Mouse (Mus musculus) macrophage (primary cell): ENCODE measurements around the gene Catip. TPM values are rescaled to one million over a fixed set of nuclear protein-coding genes. Genes with fewer than 3 reads are reported as not detected.

Source experiments
- H3K27ac ChIP-seq: fragments of 350-480 bp; formaldehyde crosslinking; 2 replicates; pipeline ENCODE4 v1.9.0; 2021
- H3K36me3 ChIP-seq: fragments of 350-480 bp; formaldehyde crosslinking; 2 replicates; pipeline ENCODE4 v1.9.0; 2021; ENCODE audit errors: inconsistent target
- H3K4me3 ChIP-seq: fragments of 350-480 bp; formaldehyde crosslinking; 2 replicates; pipeline ENCODE4 v1.9.0; 2021; ENCODE audit errors: inconsistent target
- H3K79me2 ChIP-seq: fragments of 350-480 bp; formaldehyde crosslinking; 2 replicates; pipeline ENCODE4 v1.9.0; 2021; ENCODE audit errors: inconsistent target
- WGBS: methylation state at CpG from one replicate; pipeline ENCODE4 v1.1.7; 2026; ENCODE audit warnings: inconsistent platforms; ENCODE audit not compliant: missing documents; 5-methylcytosine and 5-hydroxymethylcytosine counted together
- polyA plus RNA-seq: library from polyadenylated mRNA; stranded (reverse); fragments of 250-400 nt; gene quantifications from 3 replicates; pipeline ENCODE4 v1.2.4, GENCODE M21; 2018; ENCODE audit warnings: inconsistent platforms

Gene Catip
- polyA plus RNA-seq, 1 experiment from 2014 or later = 0.80 TPM

DNA sequence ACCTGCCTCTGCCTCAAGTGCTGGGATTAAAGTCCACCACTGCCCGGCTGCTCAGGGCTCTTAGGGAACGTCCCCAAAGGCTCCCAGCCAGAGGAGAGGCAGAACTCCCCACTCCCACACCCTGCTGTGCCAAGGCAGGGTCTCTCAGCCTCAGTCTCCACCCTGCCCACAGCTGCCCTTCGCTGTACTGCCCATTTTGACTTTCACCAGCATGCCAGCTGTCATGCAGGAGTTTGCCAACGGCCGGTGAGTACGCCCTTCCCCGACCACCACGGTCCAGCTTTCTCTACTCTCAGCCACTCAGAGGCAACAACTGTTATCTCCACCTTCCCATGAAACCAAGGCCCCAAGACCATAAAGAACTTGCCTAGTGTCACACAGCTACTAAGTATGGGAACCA, 22.6 kb downstream of the Catip start:
- Histone ChIP-seq H3K4me3 (no peak overlapping the region), H3K79me2 (no peaks in the 10 kb centered on the region), H3K36me3 (peaks cover 33% of the 10 kb centered on the region), H3K27ac (no peak overlapping the region)
- WGBS = 95% methylated on average over 8 of the region's 8 CpGs

DNA sequence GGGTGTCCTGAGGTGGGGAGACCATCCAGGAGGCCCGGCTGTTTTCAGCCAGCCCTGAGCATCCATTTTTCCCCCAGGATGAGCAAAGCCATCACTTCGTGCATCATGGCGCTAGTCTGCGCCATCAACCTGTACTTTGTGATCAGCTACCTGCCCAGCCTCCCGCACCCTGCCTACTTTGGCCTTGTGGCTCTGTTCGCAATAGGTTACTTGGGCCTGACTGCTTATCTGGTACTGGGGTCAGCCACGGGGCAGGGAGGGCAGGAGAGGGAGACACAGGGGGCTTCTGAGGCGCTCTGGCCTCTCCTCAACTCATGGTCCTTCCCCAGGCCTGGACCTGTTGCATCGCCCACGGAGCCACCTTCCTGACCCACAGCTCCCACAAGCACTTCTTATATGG, 23.2 kb downstream of the Catip start:
- WGBS = 92% methylated on average over 10 of the region's 10 CpGs
- Histone ChIP-seq H3K79me2 (no peaks in the 10 kb centered on the region), H3K36me3 (peaks cover 33% of the 10 kb centered on the region), H3K4me3 (no peak overlapping the region), H3K27ac (no peak overlapping the region)

DNA sequence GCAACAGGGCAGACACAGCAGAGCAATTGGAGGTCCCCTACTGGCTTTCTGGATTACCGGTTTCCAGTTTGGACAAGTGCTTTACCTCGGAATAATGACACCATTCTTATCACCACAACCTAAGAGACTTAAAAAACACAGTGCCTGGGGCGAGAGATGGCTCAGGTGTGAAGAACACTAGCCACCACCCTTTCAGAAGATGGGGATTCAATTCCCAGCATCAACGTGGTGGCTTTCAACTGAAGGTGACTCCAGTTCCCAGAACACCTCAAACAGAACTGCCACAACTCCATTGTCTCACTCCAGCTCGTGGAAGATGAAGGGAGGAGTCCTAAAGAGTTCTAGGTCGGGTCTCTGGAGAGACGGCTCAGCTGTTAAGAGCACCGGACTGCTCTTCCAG, 23.6 kb downstream of the Catip start:
- H3K4me3 ChIP-seq = no peak overlapping the region
- no peaks in the 10 kb centered on the region for H3K79me2 ChIP-seq
- 92% methylated on average over 6 of the region's 8 CpGs for WGBS
- H3K36me3 ChIP-seq = peaks cover 33% of the 10 kb centered on the region
- no peak overlapping the region for H3K27ac ChIP-seq

DNA sequence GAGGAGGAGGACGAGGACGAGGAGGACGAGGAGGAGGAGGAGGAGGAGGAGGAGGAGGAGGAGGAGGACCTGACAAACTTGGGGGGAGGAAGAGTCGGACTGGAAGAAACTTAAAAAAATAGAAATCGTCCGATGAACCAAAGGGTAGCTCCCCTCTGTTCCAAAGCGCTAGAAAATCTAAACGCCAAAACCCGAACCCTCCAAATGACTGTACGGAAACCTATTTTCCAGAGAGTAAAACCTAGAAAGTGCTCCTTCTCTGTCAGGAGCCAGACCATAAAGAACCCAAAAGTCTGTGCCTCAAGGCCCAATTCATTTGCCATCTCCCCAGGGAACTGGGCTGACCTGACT, 24.4 kb downstream of the Catip start:
- Histone ChIP-seq H3K36me3 (peaks cover 33% of the 10 kb centered on the region), H3K4me3 (peak overlapping the region; percentile 36), H3K27ac (peak overlapping the region; percentile 88), H3K79me2 (no peaks in the 10 kb centered on the region)
- WGBS = 52% methylated on average over 6 of the region's 10 CpGs

DNA sequence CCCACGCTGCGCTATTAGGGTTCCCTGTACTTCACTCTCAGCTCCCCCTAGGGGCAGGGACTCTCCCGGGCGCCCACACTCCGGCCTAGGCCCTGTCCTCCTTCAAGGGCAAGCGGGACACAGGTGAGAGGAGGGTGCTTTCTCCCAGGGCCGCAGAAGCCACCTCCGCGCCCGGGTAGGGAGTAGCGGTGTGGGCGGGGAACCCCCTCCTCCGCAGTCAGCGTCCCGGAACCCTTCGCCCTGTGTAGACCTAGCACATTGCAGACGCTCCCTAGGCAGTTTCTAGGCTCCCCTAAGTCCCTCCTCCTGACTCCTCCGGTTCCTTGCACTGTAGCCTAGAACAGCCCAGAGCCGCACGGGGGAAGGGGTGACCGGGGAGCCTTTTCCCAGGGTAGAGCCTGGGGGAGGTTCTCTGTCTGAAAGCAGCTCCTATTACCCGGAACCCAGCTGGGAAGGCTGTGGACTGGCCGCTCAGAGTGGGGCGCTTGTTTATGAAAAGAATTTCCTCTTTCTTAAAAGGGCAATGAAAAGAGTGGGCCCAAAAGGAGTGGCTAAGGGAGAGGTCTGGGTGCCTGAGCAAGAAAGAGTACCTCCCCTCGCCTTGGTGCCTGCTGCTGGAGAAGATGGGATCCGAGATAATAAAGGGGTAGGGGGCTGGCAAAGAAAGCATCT, 24.9 kb downstream of the Catip start:
- Histone ChIP-seq H3K36me3 (peaks cover 31% of the 10 kb centered on the region), H3K27ac (peak overlapping the region; percentile 88), H3K79me2 (no peaks in the 10 kb centered on the region), H3K4me3 (peak overlapping the region; percentile 36)
- WGBS = 1% methylated on average over 25 of the region's 26 CpGs

DNA sequence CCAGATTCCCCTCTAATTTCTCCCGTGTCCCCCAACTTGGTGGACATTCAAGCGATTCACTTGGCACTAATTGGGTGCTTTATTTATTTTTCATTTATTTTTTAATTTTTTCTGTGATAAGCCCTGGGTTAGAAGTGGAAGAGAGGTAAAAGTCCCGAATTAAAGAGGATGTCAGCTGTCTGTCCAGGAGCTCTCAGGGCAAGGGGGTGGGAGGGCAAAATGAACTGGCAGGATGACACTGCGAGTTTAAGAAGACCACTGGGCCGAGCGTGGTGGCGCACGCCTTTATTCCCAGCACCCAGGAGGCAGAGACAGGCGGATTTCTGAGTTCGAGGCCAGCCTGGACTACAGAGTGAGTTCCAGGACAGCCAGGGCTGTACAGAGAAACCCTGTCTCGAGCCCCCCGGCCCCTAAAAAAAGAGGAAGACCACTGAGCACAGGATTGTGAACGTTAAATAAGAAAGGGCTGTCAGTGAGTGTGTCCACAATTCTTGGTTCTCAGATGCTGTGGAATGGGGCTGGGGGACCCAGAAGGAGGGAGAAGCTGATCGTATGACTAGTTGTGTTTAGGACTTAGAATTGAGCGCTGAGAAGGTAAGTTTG, 25.6 kb downstream of the Catip start:
- 31% methylated on average over 15 of the region's 15 CpGs for WGBS
- peak overlapping the region; percentile 36 for H3K4me3 ChIP-seq
- peak overlapping the region; percentile 88 for H3K27ac ChIP-seq
- peaks cover 4% of the 10 kb centered on the region for H3K79me2 ChIP-seq
- peaks cover 27% of the 10 kb centered on the region for H3K36me3 ChIP-seq

DNA sequence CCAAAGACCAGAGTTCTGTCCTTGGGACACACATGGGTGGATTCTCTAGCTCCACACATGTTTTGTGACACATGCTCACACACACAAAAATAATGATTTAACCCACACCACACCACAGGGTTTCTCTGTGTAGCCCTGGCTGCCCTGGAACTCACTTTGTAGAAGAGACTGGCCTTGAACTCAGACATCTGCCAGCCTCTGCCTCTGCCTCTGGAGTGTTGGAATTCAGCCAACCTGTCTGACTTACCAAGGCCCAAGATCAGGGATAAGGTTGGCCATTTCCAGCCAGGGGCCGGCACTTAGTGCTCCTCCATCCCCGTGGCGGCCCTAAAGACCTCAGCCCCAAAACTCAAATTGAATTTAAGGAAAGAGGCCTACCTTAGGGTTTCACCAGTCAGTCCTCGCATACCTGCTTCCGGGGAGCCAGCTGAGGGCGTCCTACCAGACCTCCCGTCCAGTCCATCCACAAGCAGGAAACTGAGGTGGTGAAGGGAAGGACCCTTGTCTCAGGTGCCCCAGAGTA, 26.6 kb downstream of the Catip start:
- Histone ChIP-seq H3K36me3 (peaks cover 21% of the 10 kb centered on the region), H3K4me3 (no peak overlapping the region), H3K79me2 (peaks cover 14% of the 10 kb centered on the region), H3K27ac (no peak overlapping the region)
- 91% methylated on average over 7 of the region's 7 CpGs for WGBS

DNA sequence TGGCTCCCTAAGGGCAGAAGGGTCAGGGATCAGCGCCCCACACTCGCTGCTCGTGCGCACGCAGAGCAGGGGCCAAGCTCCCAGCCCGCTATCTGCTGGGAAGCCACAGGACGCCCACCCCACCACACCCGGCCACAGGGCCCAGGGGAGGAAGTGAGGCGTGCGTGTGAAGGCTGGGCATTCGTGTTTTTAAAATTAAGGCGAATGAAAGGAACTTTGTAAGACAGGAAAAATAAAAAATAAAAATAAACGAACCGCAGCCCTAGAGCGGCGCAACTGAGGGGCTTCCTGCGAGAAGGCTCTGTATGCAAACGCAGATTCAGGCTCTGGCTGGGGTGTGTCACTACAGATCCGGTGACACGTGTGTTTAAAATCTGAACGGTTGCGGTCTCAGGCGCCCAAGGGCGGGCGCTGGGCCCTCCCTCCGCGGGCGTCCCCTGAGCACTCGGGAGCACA, 28.0 kb downstream of the Catip start:
- Histone ChIP-seq H3K79me2 (peaks cover 28% of the 10 kb centered on the region), H3K36me3 (peaks cover 21% of the 10 kb centered on the region), H3K27ac (peak overlapping the region; percentile 69), H3K4me3 (peak overlapping the region; percentile 28; the same call in 1 of the 2 replicates)
- WGBS = 9% methylated on average over 27 of the region's 29 CpGs

DNA sequence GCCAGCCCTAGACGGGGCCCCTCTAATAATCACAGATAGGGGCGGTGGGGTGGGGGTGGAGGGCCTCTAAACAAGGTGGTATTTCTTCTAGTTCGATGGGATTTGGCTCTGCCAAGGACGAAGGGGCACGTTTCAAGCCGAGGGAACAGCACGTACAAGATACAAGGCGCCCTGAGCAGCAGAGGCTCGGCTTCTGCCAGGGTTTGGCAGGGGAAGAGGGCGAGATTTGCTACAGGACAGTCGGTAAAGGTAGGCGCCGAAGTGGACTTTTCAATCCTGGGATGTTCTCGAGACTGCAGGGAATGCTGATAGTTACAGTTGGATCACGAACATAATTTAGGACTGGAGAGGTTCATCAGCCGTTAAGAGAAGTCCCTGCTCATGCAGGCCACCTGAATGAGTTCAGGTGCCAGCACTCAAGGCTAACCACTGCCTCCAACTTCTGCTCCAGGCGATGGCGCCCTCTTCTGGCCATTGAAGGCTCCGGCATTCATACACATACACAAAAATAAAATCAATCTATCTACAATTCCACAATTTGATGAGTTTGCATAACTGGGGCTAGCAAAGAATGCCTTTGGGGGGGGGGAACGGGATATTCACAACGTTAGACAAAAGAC, 28.5 kb downstream of the Catip start:
- H3K27ac ChIP-seq = peak overlapping the region; percentile 69
- WGBS = 8% methylated on average over 21 of the region's 21 CpGs
- peaks cover 33% of the 10 kb centered on the region for H3K79me2 ChIP-seq
- peak overlapping the region; percentile 28 for H3K4me3 ChIP-seq
- H3K36me3 ChIP-seq = peaks cover 17% of the 10 kb centered on the region

DNA sequence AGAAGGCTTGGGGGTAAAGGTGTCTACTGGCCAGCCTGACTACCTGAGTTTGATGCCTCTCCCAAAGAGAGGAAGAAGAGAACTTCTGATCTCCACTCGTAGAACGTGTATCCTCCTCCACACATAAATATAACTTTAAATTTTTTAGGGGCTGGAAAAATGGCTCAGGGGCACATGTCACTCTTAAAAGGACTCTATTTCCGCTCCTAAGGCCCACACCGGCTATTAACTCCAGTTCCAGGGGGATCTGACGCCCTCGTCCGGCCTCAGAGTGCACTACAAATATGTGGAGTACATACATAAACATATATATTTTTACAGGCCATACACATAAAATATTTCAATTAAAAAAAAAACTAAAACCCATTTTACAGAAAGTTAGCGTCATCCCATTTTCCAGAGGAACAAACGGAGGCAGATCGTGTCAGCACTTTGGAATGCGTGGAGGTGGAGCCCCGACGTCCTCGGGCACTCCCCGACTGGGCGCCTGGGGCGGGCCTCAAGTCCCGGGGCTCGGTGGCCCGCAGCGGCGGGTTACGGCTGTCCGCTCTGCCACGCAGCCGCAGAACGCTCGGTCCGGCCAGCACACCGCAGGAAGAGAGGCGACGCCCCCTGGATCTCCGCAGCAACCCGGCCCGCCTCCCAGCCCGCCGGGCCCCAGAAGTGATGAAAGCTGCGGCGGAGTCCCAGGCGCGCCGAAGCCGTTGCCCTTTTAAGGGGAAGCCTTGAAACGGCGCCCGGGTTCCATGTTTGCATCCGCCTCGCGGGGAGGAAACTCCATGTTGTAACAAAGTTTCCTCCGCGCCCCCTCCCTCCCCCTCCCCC, 29.2 kb downstream of the Catip start, which contains the start of gene Ctdsp1:
TSS of gene Ctdsp1 (plus strand) at position 586 of the 825 bp plus-strand sequence.
- WGBS = 3% methylated on average over 49 of the region's 51 CpGs
- peak within 1 kb of the TSS; percentile 58 for H3K4me3 ChIP-seq
- peaks cover 14% of the 10 kb centered on the region for H3K36me3 ChIP-seq
- peaks cover 33% of the 10 kb centered on the region for H3K79me2 ChIP-seq
- peak within 1 kb of the TSS; percentile 81 for H3K27ac ChIP-seq

DNA sequence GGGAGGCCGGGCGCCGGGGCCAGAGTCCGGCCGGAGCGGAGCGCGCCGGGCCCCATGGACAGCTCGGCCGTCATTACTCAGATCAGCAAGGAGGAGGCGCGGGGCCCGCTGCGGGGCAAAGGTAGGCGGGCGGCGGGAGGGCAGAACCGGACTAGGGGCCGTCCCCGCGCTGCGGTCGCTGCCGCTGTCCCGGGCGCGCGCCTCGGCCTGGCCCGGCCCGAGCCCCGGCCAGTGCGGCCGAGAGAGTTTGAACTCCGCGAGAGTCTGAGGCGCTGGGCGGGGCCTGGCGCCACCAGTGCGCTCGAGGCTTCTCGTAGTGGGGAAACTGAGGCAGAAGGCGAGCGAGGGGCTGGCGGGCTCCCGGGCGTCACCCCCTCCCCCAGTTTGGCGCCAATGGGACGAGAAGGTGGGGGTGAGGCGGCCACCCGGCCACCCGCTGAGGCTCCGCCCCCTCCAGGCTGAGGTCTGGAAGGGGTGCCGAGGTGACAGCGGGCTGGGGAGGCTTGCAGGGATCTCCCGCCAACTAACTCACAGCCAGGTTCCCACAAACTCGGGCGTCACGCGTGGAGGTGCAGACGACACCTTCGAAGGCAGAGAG, 30.0 kb downstream of the Catip start:
- peaks cover 14% of the 10 kb centered on the region for H3K36me3 ChIP-seq
- peaks cover 33% of the 10 kb centered on the region for H3K79me2 ChIP-seq
- H3K27ac ChIP-seq = peak overlapping the region; percentile 81
- H3K4me3 ChIP-seq = peak overlapping the region; percentile 58
- WGBS = under 1% methylated on average over 54 of the region's 63 CpGs

DNA sequence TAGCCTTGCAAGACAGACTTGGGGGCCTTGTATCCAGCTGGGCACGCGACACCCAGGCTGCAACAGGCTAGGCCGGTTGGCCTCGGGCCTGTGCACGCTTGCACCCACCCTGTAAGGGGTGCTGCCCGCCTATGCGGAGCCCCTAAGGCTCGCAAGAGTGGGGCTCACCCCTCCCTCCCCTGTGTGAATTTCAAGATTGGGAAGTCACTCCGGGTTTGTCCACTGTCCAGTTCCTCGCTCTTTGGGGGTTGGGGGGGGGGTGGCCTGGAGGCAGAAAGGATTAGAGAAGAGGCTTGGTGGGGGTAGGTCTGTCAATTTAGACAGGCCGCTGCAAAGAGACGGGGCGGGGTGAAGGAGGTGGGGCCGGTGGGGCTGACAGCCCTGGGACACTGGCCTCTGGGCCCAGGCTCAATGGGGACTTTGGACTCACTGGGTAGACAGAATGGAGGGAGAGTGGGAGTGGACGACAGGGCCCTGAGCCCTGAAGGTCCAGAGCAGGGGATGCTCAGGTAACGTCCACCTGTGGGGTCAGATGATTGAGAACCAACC, 30.6 kb downstream of the Catip start:
- Histone ChIP-seq H3K27ac (peak overlapping the region; percentile 81), H3K4me3 (peak overlapping the region; percentile 58), H3K36me3 (peaks cover 14% of the 10 kb centered on the region), H3K79me2 (peaks cover 33% of the 10 kb centered on the region)
- WGBS = 3% methylated on average over 15 of the region's 16 CpGs

DNA sequence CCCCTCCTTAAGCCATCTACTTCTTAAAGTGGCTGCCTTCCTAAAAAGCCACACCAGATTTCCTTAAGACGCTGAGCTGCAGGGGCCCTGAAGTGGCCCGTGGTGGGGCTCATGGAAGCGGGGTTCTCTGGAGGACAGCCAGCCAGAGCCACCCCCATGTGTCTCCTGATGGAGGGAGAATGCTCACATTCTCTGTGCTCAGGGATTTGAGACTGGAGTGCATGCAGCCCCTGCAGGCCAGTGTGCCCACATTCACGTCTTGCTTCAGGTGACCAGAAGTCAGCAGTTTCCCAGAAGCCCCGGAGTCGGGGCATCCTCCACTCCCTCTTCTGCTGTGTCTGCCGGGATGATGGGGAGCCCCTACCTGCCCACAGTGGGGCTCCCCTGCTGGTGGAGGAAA, 31.1 kb downstream of the Catip start:
- WGBS = 23% methylated on average over 7 of the region's 7 CpGs
- H3K36me3 ChIP-seq = peaks cover 14% of the 10 kb centered on the region
- peak overlapping the region; percentile 81 for H3K27ac ChIP-seq
- peak overlapping the region; percentile 58 for H3K4me3 ChIP-seq
- peaks cover 33% of the 10 kb centered on the region for H3K79me2 ChIP-seq

DNA sequence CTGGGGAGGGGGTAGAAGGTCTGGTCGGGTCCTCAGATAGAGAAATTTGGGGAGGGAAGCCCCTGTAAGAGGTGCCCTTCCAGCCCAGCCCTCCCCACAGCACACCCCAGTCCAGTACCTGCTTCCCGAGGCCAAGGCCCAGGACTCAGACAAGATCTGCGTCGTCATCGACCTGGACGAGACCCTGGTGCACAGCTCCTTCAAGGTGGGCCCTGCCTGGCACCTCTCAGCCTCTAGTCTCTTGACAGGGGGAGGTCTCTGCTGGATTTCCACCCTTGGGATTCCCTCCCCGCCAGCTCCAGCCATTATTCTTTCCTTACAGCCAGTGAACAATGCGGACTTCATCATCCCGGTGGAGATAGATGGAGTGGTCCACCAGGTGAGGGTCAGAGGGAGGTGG, 31.8 kb downstream of the Catip start:
- H3K36me3 ChIP-seq = peaks cover 14% of the 10 kb centered on the region
- WGBS = 92% methylated on average over 7 of the region's 9 CpGs
- no peak overlapping the region for H3K4me3 ChIP-seq
- no peak overlapping the region for H3K27ac ChIP-seq
- peaks cover 33% of the 10 kb centered on the region for H3K79me2 ChIP-seq
